10 mouse cellular contexts compared by ENCODE assay signal in genomic region chr7:101673497-101673896, GRCm38 (mm10). TPM values are rescaled to one million over a fixed set of nuclear protein-coding genes. Genes with fewer than 3 reads are reported as not detected.
A peak's percentile ranks its signal among the peaks of the same experiment; 100 is the strongest.
DNase-seq lines count a peak whose midpoint lies in the region; ATAC-seq lines count a peak whose summit lies in the region.
"Had no signal": no experiment of that assay in that cellular context is flagged by ENCODE, and none has a peak within 500 bp of the region (broad histone marks: within the 10 kb centered on the region; RNA-seq: fewer than 3 reads in every experiment).

No protein-coding gene starts in this region.

- no peak overlapping the region for H3K4me3 ChIP-seq in midbrain, embryonic 11.5 days (ENCODE audit: low read depth, low read length)
- H3K4me3 ChIP-seq in midbrain, embryonic 14.5 days (replicated peaks; ENCODE audit: low read depth, low read length): no peak overlapping the region
- H3K4me3 ChIP-seq: erythroblast, embryonic 14.5 days had no signal

- 23% methylated on average over 2 of the region's 2 CpGs for WGBS in midbrain, embryonic 11.5 days
- WGBS in midbrain, embryonic 14.5 days: 27% methylated on average over 2 of the region's 2 CpGs

- ATAC-seq in midbrain, embryonic 11.5 days (ENCODE audit: low FRiP score): no peak
- no peak for ATAC-seq in midbrain, embryonic 14.5 days (ENCODE audit: low FRiP score, low TSS enrichment)
- ATAC-seq in granulocyte monocyte progenitor cell, adult 5-6 weeks (replicated peaks; ENCODE audit: poor library complexity, severe bottlenecking): no peak

- no peaks in the 10 kb centered on the region for H3K36me3 ChIP-seq in midbrain, embryonic 11.5 days (ENCODE audit: control insufficient read depth, insufficient read depth, low read length)
- no peaks in the 10 kb centered on the region; the same call in 1 of the 2 replicates for H3K36me3 ChIP-seq in midbrain, embryonic 14.5 days (ENCODE audit: control insufficient read depth, insufficient read depth, low read length)

- no peaks in the 10 kb centered on the region for H3K9me3 ChIP-seq in midbrain, embryonic 11.5 days (ENCODE audit: control insufficient read depth, low read length)
- no peaks in the 10 kb centered on the region for H3K9me3 ChIP-seq in midbrain, embryonic 14.5 days (ENCODE audit: control insufficient read depth, low read length)

- no peaks in the 10 kb centered on the region for H3K27me3 ChIP-seq in midbrain, embryonic 11.5 days (ENCODE audit: control insufficient read depth, insufficient read depth, low read length)
- no peaks in the 10 kb centered on the region for H3K27me3 ChIP-seq in midbrain, embryonic 14.5 days (ENCODE audit: control insufficient read depth, insufficient read depth, low read length)

- no peak overlapping the region for H3K9ac ChIP-seq in midbrain, embryonic 11.5 days (ENCODE audit: low read length)
- no peak overlapping the region for H3K9ac ChIP-seq in midbrain, embryonic 14.5 days (replicated peaks; ENCODE audit: low read length)

- DNase-seq in adrenal gland, postnatal 25 days: peak; percentile 14
- DNase-seq in adrenal gland, adult 8-10 months: no peak
- DNase-seq in midbrain, embryonic 11.5 days (ENCODE audit: low spot score, missing footprints): peak; percentile 80
- no peak for DNase-seq in midbrain, embryonic 14.5 days
- DNase-seq in heart, postnatal 4 days: peak; percentile 45
- peak; percentile 57 to 68 for DNase-seq in thymus, postnatal 36 days
- no peak for DNase-seq in layer of hippocampus, adult 18-20 months (ENCODE audit: low spot score in 2 of 2)
- DNase-seq: spleen, adult 18-20 months had no signal

- peaks cover 20% of the 10 kb centered on the region for H3K4me1 ChIP-seq in midbrain, embryonic 11.5 days (ENCODE audit: control insufficient read depth, insufficient read depth, low read length)
- H3K4me1 ChIP-seq in midbrain, embryonic 14.5 days (ENCODE audit: control insufficient read depth, insufficient read depth, low read length): peaks cover 20% of the 10 kb centered on the region

- no peak overlapping the region for H3K4me2 ChIP-seq in midbrain, embryonic 11.5 days
- no peak overlapping the region for H3K4me2 ChIP-seq in midbrain, embryonic 14.5 days (ENCODE audit: low read length)

- no peak overlapping the region for H3K27ac ChIP-seq in midbrain, embryonic 11.5 days (ENCODE audit: low read depth, low read length)
- no peak overlapping the region for H3K27ac ChIP-seq in midbrain, embryonic 14.5 days (replicated peaks; ENCODE audit: low read depth, low read length)

RNA-seq across cellular contexts. Expression of gene Clpb, which starts 10.1 kb away (rescaled TPM):
- 68.3 and 75.5 TPM in 2 replicates for total RNA-seq in adrenal gland, postnatal 25 days (2021)
- 10 to 100 TPM; 67.7 to 90.7 (median 77.9) TPM for total RNA-seq in adrenal gland, adult 8-10 months (2022)
- polyA plus RNA-seq in midbrain, embryonic 11.5 days (2014; fragmentation: Nextera tagmentation; extraction: Ambion mirVana): 33.6 and 38.8 TPM in 2 replicates
- polyA plus RNA-seq in midbrain, embryonic 14.5 days (2014; fragmentation: Nextera tagmentation; extraction: Ambion mirVana): 32.0 and 38.5 TPM in 2 replicates
- total RNA-seq in heart, postnatal 4 days (2021): 10 to 100 TPM; 50.3 to 52.7 TPM
- total RNA-seq in granulocyte monocyte progenitor cell, adult 5-6 weeks (2014; fragmentation: Nextera tagmentation): 19.3 and 19.6 TPM in 2 replicates
- 40.6 and 60.0 TPM in 2 replicates for total RNA-seq in granulocyte monocyte progenitor cell, adult 5-6 weeks (2017)
- 10 to 100 TPM; 59.2 to 60.1 TPM for total RNA-seq in layer of hippocampus, adult 18-20 months (2021)

Comparison
In these comparisons a context has a peak if more than half of its experiments do, and no peak if none do; other contexts are left out.
1. DNase-seq: peak in adrenal gland, postnatal 25 days (single experiment), midbrain, embryonic 11.5 days (single experiment), heart, postnatal 4 days (single experiment) and thymus, postnatal 36 days (2 of 2); none in adrenal gland, adult 8-10 months (single experiment), midbrain, embryonic 14.5 days (single experiment) and layer of hippocampus, adult 18-20 months (0 of 2).